Mouse (Mus musculus) liver, embryonic 16.5 days (tissue): ENCODE results near the gene Acpp. TPM values are rescaled to one million over a fixed set of nuclear protein-coding genes. Genes with fewer than 3 reads are reported as not detected.

Source experiments
- ATAC-seq: fragments of 200-750 bp; cut with Nextera tagmentation; 2 replicates; pipeline ENCODE4 v1.8.0; 2017; ENCODE audit warnings: low read depth, mild to moderate bottlenecking, moderate number of reproducible peaks, moderate library complexity
- H3K27ac ChIP-seq: fragments of 300-500 bp; sonication (generic); 2 replicates; pipeline ENCODE4 v1.5.1; 2014; ENCODE audit warnings: mild to moderate bottlenecking, low read length
- H3K27me3 ChIP-seq: fragments of 300-500 bp; sonication (generic); 2 replicates; pipeline ENCODE4 v1.6.1; 2014; ENCODE audit warnings: low read depth, low read length, mixed read lengths; ENCODE audit not compliant: control insufficient read depth, insufficient read depth
- H3K36me3 ChIP-seq: fragments of 300-500 bp; sonication (generic); 2 replicates; pipeline ENCODE4 v1.6.1; 2014; ENCODE audit warnings: mild to moderate bottlenecking; ENCODE audit not compliant: control insufficient read depth, insufficient read depth
- H3K4me1 ChIP-seq: fragments of 300-500 bp; sonication (generic); 2 replicates; pipeline ENCODE4 v1.6.1; 2014; ENCODE audit warnings: low read depth, low read length, mixed read lengths; ENCODE audit not compliant: control insufficient read depth
- H3K4me2 ChIP-seq: fragments of 300-500 bp; sonication (generic); 2 replicates; pipeline ENCODE4 v1.6.1; 2014; ENCODE audit warnings: low read depth, low read length, mixed read lengths
- H3K4me3 ChIP-seq: fragments of 300-500 bp; sonication (generic); 2 replicates; pipeline ENCODE4 v1.5.1; 2014; ENCODE audit warnings: low read depth, mild to moderate bottlenecking, low read length
- H3K9ac ChIP-seq: fragments of 300-500 bp; sonication (generic); 2 replicates; pipeline ENCODE4 v1.6.1; 2014; ENCODE audit warnings: low read depth, low read length
- H3K9me3 ChIP-seq: fragments of 300-500 bp; sonication (generic); replicated peaks from 2 replicates; pipeline ENCODE4 v1.6.1; 2016; ENCODE audit warnings: low read length; ENCODE audit not compliant: control insufficient read depth
- WGBS: fragments of 180-500 bp; shearing (Covaris S2); extraction: QIAGEN DNeasy Blood & Tissue Kit; methylation state at CpG from one replicate; pipeline ENCODE4 v1.1.7; 2014; ENCODE audit not compliant: insufficient replicate concordance; 5-methylcytosine and 5-hydroxymethylcytosine counted together
- polyA plus RNA-seq: library from polyadenylated mRNA; unstranded; fragments of >200 nt; fragmentation: Nextera tagmentation; extraction: Ambion mirVana; gene quantifications from 2 replicates; pipeline ENCODE4 v1.2.1, GENCODE M21; 2015

Acpp gene
- polyA plus RNA-seq, 1 experiment from 2014 or later: 0.79 TPM

- ATAC-seq: no peak
- Histone ChIP-seq H3K4me2 (no peak overlapping the region), H3K27me3 (no peaks in the 10 kb centered on the region), H3K4me1 (no peaks in the 10 kb centered on the region), H3K27ac (no peak overlapping the region), H3K9ac (no peak overlapping the region), H3K36me3 (no peaks in the 10 kb centered on the region), H3K9me3 (no peaks in the 10 kb centered on the region), H3K4me3 (no peak overlapping the region)
- 50% methylated on average over 6 of the region's 6 CpGs for WGBS
These were observed 90.1 kb downstream of the Acpp start for GRCm38 (mm10) chr9:104247307-104247987.

GRCm38 (mm10) chr9:104243799-104244466, 93.6 kb downstream of the Acpp start:
- no peak for ATAC-seq
- H3K4me1 ChIP-seq: no peaks in the 10 kb centered on the region
- no peaks in the 10 kb centered on the region for H3K36me3 ChIP-seq
- H3K4me3 ChIP-seq: no peak overlapping the region
- WGBS: 34% methylated on average over 9 of the region's 9 CpGs
- H3K9me3 ChIP-seq: no peaks in the 10 kb centered on the region
- no peak overlapping the region for H3K27ac ChIP-seq
- no peak overlapping the region for H3K4me2 ChIP-seq
- H3K9ac ChIP-seq: no peak overlapping the region
- H3K27me3 ChIP-seq: no peaks in the 10 kb centered on the region

GRCm38 (mm10) chr9:104240146-104240545, 97.4 kb downstream of the Acpp start:
- no peak overlapping the region for H3K9ac ChIP-seq
- WGBS: 77% methylated on average over 7 of the region's 7 CpGs
- H3K27ac ChIP-seq: no peak overlapping the region

DNA sequence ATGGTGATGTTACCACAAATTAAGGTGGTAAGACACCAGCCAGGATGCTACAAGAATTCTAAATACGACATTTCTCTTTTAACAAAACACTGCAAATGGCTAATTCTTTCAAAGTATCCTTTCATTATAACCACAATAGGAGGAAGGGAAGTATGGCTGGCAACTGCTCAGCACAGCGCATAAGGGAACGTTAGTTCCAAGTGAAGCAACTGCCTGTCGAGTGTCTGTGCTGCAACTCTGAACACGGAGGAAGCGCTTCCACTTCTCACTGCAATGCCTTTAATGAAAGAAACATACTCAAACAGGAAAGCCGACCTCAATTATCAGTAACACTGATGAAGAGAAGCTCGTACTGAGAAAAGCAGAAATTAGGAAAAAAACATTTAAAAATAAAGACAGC, 98.5 kb downstream of the Acpp start:
- WGBS: 71% methylated on average over 8 of the region's 8 CpGs
- H3K9me3 ChIP-seq: no peaks in the 10 kb centered on the region

More at GRCm38 (mm10) chr9:104240146-104240545, 97.4 kb downstream of the Acpp start:
- no peak for ATAC-seq
- Histone ChIP-seq H3K4me1 (no peaks in the 10 kb centered on the region), H3K27me3 (no peaks in the 10 kb centered on the region), H3K4me2 (no peak overlapping the region), H3K4me3 (no peak overlapping the region), H3K36me3 (no peaks in the 10 kb centered on the region), H3K9me3 (no peaks in the 10 kb centered on the region)

More for the DNA sequence above, 98.5 kb downstream of the Acpp start:
- Histone ChIP-seq H3K4me2 (no peak overlapping the region), H3K27ac (no peak overlapping the region), H3K36me3 (no peaks in the 10 kb centered on the region), H3K27me3 (no peaks in the 10 kb centered on the region), H3K9ac (no peak overlapping the region), H3K4me3 (no peak overlapping the region), H3K4me1 (no peaks in the 10 kb centered on the region)
- no peak for ATAC-seq

Other genes with a start within 250 kb of the Acpp start
- gene Ackr4, start 210.8 kb downstream of the Acpp start, polyA plus RNA-seq: 0.95 and 1.5 TPM in 2 replicates
- gene Dnajc13, start 74.8 kb downstream of the Acpp start, polyA plus RNA-seq: 7.3 and 9.1 TPM in 2 replicates
- gene Cpne4, start 209.5 kb upstream of the Acpp start, polyA plus RNA-seq: not detected in 2 replicates